Mouse (Mus musculus) CH12.LX (cell line): Measurements from ENCODE around the gene Csnk2b.

ENCODE experiments used
- CHD1 ChIP-seq: IDR thresholded peaks from 2 replicates; pipeline ENCODE4 v1.6.1; 2012; ENCODE audit warnings: low read depth, low read length, improper control_type of control experiment, inconsistent platforms
- CTCF ChIP-seq, 2 experiments: IDR thresholded peaks in 1 of 2; conservative IDR thresholded peaks in 1 of 2; 2 replicates each; pipeline ENCODE4 v1.5.1; 2011 to 2012; ENCODE audit warnings: low read depth in 2 of 2, low read length in 2 of 2, improper control_type of control experiment in 1 of 2, inconsistent platforms in 1 of 2, mild to moderate bottlenecking in 1 of 2, moderate library complexity in 1 of 2
- ETS1 ChIP-seq: conservative IDR thresholded peaks from 2 replicates; pipeline ENCODE4 v1.6.1; 2012; ENCODE audit warnings: low read depth, mild to moderate bottlenecking, inconsistent platforms, low read length, improper control_type of control experiment, moderate library complexity
- MAX ChIP-seq: IDR thresholded peaks from 2 replicates; pipeline ENCODE4 v1.6.1; 2011; ENCODE audit warnings: low read length, improper control_type of control experiment
- RCOR1 ChIP-seq: conservative IDR thresholded peaks from 2 replicates; pipeline ENCODE4 v1.6.1; 2012; ENCODE audit warnings: low read depth, mild to moderate bottlenecking, inconsistent platforms, low read length, improper control_type of control experiment

GRCm38 (mm10) chr17:35161421-35161820 lies 39.6 kb upstream of the Csnk2b start:
- TF ChIP-seq ETS1 (no peak), CTCF (conservative IDR thresholded peaks at IDR 0.05 in 1 of 2, IDR thresholded peaks at IDR 0.05 in 1 of 2; ENCODE audit: low read depth in 2 of 2, low read length in 2 of 2) (no peak), MAX (no peak), CHD1 (no peak), RCOR1 (no peak)
